Mouse (Mus musculus) MEL (cell line): Measurements from ENCODE around the gene Rph3al.

Experiments
- CTCF ChIP-seq, 3 experiments: IDR thresholded peaks in 2 of 3; conservative IDR thresholded peaks in 1 of 3; 2 replicates each; pipeline ENCODE4 v1.5.1; 2011 to 2012; ENCODE audit warnings: low read length in 3 of 3, low read depth in 2 of 3, mild to moderate bottlenecking in 2 of 3, improper control_type of control experiment in 1 of 3, inconsistent platforms in 1 of 3, mixed read lengths in 1 of 3, moderate library complexity in 1 of 3; ENCODE audit not compliant: control insufficient read depth in 1 of 3, insufficient read depth in 1 of 3, poor library complexity in 1 of 3, severe bottlenecking in 1 of 3
- EP300 ChIP-seq, 2 experiments: IDR thresholded peaks; 2 replicates each; pipeline ENCODE4 v1.6.1; 2011; ENCODE audit warnings: improper control_type of control experiment in 2 of 2, low read length in 2 of 2, low read depth in 1 of 2, mild to moderate bottlenecking in 1 of 2
- POLR2A ChIP-seq, 2 experiments: IDR thresholded peaks; 2 replicates each; pipeline ENCODE4 v1.6.1; 2011 to 2012; ENCODE audit warnings: low read length in 2 of 2, mild to moderate bottlenecking in 2 of 2, control low read depth in 1 of 2, improper control_type of control experiment in 1 of 2, low read depth in 1 of 2, moderate library complexity in 1 of 2; ENCODE audit not compliant: control insufficient read depth in 1 of 2, insufficient read depth in 1 of 2, poor library complexity in 1 of 2
- POLR2AphosphoS2 ChIP-seq: IDR thresholded peaks from 2 replicates; pipeline ENCODE4 v1.6.1; 2011; ENCODE audit warnings: low read length, improper control_type of control experiment
- POLR2AphosphoS5 ChIP-seq: IDR thresholded peaks from 2 replicates; pipeline ENCODE4 v1.6.1; 2012; ENCODE audit warnings: low read depth, borderline replicate concordance, mild to moderate bottlenecking, inconsistent platforms, low read length, moderate library complexity, mixed read lengths
- TCF12 ChIP-seq: IDR thresholded peaks from 2 replicates; pipeline ENCODE4 v1.6.1; 2014; ENCODE audit warnings: low read depth, mild to moderate bottlenecking, inconsistent platforms, low read length, improper control_type of control experiment, moderate library complexity
- UBTF ChIP-seq: IDR thresholded peaks from 2 replicates; pipeline ENCODE4 v1.6.1; 2012; ENCODE audit warnings: low read depth, mild to moderate bottlenecking, inconsistent platforms, low read length, improper control_type of control experiment, moderate library complexity, borderline replicate concordance; ENCODE audit not compliant: insufficient read depth
- USF2 ChIP-seq, 2 experiments: IDR thresholded peaks; 2 replicates each; pipeline ENCODE4 v1.6.1; 2011 to 2012; ENCODE audit warnings: improper control_type of control experiment in 2 of 2, low read length in 2 of 2, borderline replicate concordance in 1 of 2, inconsistent platforms in 1 of 2, low read depth in 1 of 2, mild to moderate bottlenecking in 1 of 2; ENCODE audit not compliant: insufficient read depth in 1 of 2
- ZKSCAN1 ChIP-seq: IDR thresholded peaks from 2 replicates; pipeline ENCODE4 v1.6.1; 2012; ENCODE audit warnings: low read depth, mild to moderate bottlenecking, inconsistent platforms, low read length, improper control_type of control experiment, moderate library complexity
- ZMIZ1 ChIP-seq: IDR thresholded peaks from 2 replicates; pipeline ENCODE4 v1.6.1; 2012; ENCODE audit warnings: low read depth, mild to moderate bottlenecking, inconsistent platforms, low read length, improper control_type of control experiment, moderate library complexity
- ZNF384 ChIP-seq: IDR thresholded peaks from 2 replicates; pipeline ENCODE4 v1.6.1; 2012; ENCODE audit warnings: low read depth, mild to moderate bottlenecking, inconsistent platforms, low read length, improper control_type of control experiment

DNA sequence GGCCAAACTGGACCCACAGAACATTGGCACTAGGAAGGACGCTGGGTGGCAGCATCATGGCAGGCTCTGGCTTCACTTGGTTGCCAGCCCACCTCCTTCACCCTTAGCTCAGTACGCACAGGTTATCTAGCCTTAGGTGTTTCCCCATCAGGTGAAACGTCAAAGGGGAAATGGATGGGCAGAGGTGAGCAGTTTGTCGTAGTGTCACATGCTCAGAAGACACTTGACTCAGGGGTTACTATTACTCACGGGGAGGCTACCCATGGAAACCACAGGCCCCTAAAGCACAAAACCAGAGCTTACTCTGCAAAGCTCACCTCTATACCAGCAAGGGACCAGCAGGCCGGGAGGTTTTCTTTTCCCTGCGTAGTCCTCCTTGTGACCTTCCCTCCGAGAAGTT, 59.8 kb downstream of the Rph3al start:
- TF ChIP-seq CTCF (IDR thresholded peaks at IDR 0.05 in 2 of 3, conservative IDR thresholded peaks at IDR 0.05 in 1 of 3; ENCODE audit: control insufficient read depth in 1 of 3, insufficient read depth in 1 of 3, low read depth in 2 of 3, low read length in 3 of 3, poor library complexity in 1 of 3, severe bottlenecking in 1 of 3) (no peak), UBTF (no peak), ZNF384 (no peak), TCF12 (no peak), ZKSCAN1 (no peak), POLR2AphosphoS5 (no peak), POLR2A (IDR thresholded peaks at IDR 0.05; ENCODE audit: control insufficient read depth in 1 of 2, insufficient read depth in 1 of 2, low read depth in 1 of 2, low read length in 2 of 2, poor library complexity in 1 of 2) (no peak), EP300 (IDR thresholded peaks at IDR 0.05; ENCODE audit: low read depth in 1 of 2, low read length in 2 of 2) (no peak), POLR2AphosphoS2 (no peak), USF2 (IDR thresholded peaks at IDR 0.05; ENCODE audit: borderline replicate concordance in 1 of 2, insufficient read depth in 1 of 2, low read depth in 1 of 2, low read length in 2 of 2) (no peak), ZMIZ1 (no peak)
